Mouse (Mus musculus): ENCODE measurements around the gene Adra2b.

DNA sequence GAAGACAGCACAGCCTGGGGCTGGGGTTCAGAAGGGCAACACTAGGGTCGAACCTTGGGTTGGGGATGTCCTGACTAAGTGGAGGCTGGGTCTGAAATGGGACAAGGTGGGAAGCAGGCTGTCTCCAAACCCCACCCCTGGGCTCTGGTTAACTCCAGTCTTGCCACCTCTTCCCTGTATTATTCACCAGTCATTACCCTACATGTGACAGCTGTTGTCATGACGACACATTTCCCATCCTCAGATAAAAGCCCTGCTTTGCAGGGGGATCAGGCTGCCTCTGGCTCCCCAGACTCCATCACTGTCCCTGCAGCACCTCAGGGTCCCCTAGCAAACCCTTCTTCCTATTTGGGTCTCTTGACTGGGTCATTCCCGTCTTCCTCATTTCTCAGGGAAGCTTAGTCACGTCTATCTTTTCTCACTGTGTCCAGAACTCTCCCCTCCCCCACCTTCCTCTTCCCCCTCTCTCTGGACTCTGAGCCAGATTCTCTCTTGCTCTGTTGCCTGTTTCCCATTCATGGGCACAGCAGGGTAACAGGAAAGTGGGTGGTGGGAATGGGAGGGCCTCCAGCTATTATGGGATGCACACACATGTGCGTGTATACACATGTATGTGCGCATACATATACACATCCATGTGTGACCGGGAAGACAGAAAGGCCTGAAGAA is 15.1 kb downstream of the Adra2b start:
- TF ChIP-seq HCFC1 (IDR thresholded peaks at IDR 0.05; ENCODE audit: borderline replicate concordance, insufficient read depth, low read length): no peak
- no peak for TF ChIP-seq CHD2 (IDR thresholded peaks at IDR 0.05; ENCODE audit: low read depth, low read length)
